Mouse (Mus musculus): ENCODE measurements at regions not wholly inside any gene's neighbourhood (a gene's known extent, or its start where the extent isn't known, plus 50 kb on each side); places are given as distances from the start of the nearest gene placed in this dataset.

DNA sequence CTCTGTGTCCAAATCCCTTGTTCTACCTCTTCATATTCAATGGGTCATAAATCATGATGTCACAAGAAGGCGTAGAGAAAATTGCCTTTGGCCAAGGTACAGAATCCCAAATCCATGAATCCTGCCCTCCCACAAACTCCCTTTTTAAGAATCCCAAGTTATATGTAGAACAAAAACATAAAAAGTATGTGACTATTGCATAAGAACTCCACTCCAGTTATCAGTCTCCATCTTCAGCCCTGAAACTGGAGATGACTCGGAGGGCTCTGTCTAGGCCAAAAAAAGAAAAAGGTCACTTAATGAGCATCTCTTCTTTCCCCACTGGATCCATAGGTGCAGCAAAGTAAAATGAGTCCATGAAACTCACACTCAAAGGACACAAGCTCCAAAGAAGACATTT lies 885.5 kb upstream of the Gm7489 start:
- TF ChIP-seq E2F4 (IDR thresholded peaks at IDR 0.05; ENCODE audit: insufficient read depth) = no peak
- no peak for TF ChIP-seq POLR2AphosphoS2 (IDR thresholded peaks at IDR 0.05; ENCODE audit: insufficient read length, low read depth)
- TF ChIP-seq MAX (IDR thresholded peaks at IDR 0.05; ENCODE audit: low read depth) = no peak
- peak; percentile 96 for TF ChIP-seq CEBPB (IDR thresholded peaks at IDR 0.05; ENCODE audit: insufficient read depth, poor library complexity, severe bottlenecking)
- H3ac ChIP-seq (ENCODE audit: control insufficient read depth, insufficient read length) = no peak overlapping the region
- no peaks in the 10 kb centered on the region for H3K36me3 ChIP-seq (ENCODE audit: control insufficient read depth, insufficient read depth)
- H3K4me3 ChIP-seq = no peak overlapping the region
- no peaks in the 10 kb centered on the region for H3K79me2 ChIP-seq (ENCODE audit: control insufficient read depth, insufficient read depth)
- no peaks in the 10 kb centered on the region for H3K27me3 ChIP-seq (ENCODE audit: control insufficient read depth, insufficient read depth, insufficient read length)
- no peak overlapping the region for H3K4me2 ChIP-seq (ENCODE audit: low read depth)

DNA sequence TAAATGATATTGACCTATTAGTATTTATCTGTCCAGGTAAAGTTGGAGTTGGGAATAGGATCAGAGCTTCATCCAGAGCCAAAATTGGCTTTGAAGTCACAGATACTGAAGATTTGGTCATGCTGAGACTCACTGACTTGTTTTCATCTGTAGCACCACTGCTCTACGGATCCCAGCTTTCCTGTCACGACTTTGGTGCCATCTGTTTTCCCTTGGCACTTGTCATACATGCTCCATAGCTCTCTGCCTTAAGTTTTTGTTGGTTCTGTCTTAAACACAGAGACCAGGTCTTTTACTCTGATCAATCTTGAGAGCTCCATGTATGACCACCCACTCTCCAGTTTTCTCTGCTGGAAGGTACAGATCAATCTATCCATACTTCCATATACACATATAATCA lies 884.9 kb upstream of the Gm7489 start:
- no peak overlapping the region for H3K4me3 ChIP-seq
- no peak overlapping the region for H3K4me2 ChIP-seq (ENCODE audit: low read depth)
- no peaks in the 10 kb centered on the region for H3K79me2 ChIP-seq (ENCODE audit: control insufficient read depth, insufficient read depth)
- H3K36me3 ChIP-seq (ENCODE audit: control insufficient read depth, insufficient read depth) = no peaks in the 10 kb centered on the region
- no peaks in the 10 kb centered on the region for H3K27me3 ChIP-seq (ENCODE audit: control insufficient read depth, insufficient read depth, insufficient read length)
- TF ChIP-seq POLR2AphosphoS2 (IDR thresholded peaks at IDR 0.05; ENCODE audit: insufficient read length, low read depth) (no peak), TCF12 (IDR thresholded peaks at IDR 0.05; ENCODE audit: insufficient read depth, poor library complexity, severe bottlenecking) (no peak), TCF3 (IDR thresholded peaks at IDR 0.05; ENCODE audit: insufficient read length, low read depth) (no peak), MYOG (IDR thresholded peaks at IDR 0.05; ENCODE audit: control insufficient read depth in 1 of 3, insufficient read depth in 1 of 3, insufficient read length in 2 of 3, low read depth in 2 of 3) (no peak), MAX (IDR thresholded peaks at IDR 0.05; ENCODE audit: low read depth) (no peak), REST (IDR thresholded peaks at IDR 0.05; ENCODE audit: insufficient read depth, insufficient read length) (no peak), CEBPB (IDR thresholded peaks at IDR 0.05; ENCODE audit: insufficient read depth, poor library complexity, severe bottlenecking) (no peak), USF1 (IDR thresholded peaks at IDR 0.05; ENCODE audit: low read depth) (no peak), E2F4 (IDR thresholded peaks at IDR 0.05; ENCODE audit: insufficient read depth) (no peak), SRF (IDR thresholded peaks at IDR 0.05; ENCODE audit: control insufficient read depth, insufficient read length, low read depth) (no peak), POLR2A (IDR thresholded peaks at IDR 0.05; ENCODE audit: insufficient read length, low read depth) (no peak), MYOD1 (IDR thresholded peaks at IDR 0.05; ENCODE audit: control insufficient read depth in 1 of 3, insufficient read length in 2 of 3, low read depth in 2 of 3) (no peak)
- no peak overlapping the region for H3ac ChIP-seq (ENCODE audit: control insufficient read depth, insufficient read length)

DNA sequence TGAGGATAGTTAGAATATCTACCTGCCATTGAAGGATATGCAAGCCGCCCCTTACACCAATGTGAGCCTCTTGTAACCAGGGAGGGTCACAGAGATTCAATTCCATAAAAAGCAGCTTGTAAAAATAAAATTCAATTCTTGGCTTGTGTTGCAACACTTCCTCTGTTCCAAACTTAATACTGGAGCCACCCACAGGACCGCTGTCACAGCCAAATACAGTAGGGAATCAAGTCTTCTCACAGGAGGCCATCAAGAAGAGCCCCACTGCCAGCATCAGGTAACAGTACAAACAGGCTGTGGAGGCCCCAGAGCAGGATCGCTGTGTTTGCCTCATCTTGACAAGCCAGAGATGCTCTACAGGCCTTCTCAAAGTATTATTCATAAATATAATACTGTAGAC lies 883.3 kb upstream of the Gm7489 start:
- no peak for TF ChIP-seq MYOD1 (IDR thresholded peaks at IDR 0.05; ENCODE audit: control insufficient read depth in 1 of 3, insufficient read length in 2 of 3, low read depth in 2 of 3)
- peak; percentile 90 for TF ChIP-seq CEBPB (IDR thresholded peaks at IDR 0.05; ENCODE audit: insufficient read depth, poor library complexity, severe bottlenecking)

DNA sequence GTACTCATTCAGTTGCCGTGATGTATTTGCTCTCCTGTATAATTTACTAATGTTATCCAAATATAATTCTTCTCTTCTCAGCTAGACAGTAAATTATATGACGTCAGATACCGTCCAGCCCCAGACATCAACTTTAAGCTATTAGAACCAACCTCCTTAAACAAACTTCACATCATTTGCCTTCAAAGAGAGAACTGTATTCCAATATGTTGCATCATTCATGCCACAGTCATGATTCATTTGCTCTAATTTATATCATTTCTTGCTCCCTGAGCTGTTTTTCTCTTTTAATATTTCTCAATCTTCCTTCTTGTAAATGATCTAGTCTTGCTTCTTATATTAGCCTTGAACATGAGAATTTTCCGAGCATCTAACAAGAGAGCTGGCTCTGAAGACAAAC lies 882.7 kb upstream of the Gm7489 start:
- H3K79me2 ChIP-seq (ENCODE audit: control insufficient read depth, insufficient read depth) = no peaks in the 10 kb centered on the region
- H3ac ChIP-seq (ENCODE audit: control insufficient read depth, insufficient read length) = no peak overlapping the region
- peak overlapping the region; percentile 18 for H3K4me2 ChIP-seq (ENCODE audit: low read depth)
- TF ChIP-seq E2F4 (IDR thresholded peaks at IDR 0.05; ENCODE audit: insufficient read depth) = no peak
- TF ChIP-seq CEBPB (IDR thresholded peaks at IDR 0.05; ENCODE audit: insufficient read depth, poor library complexity, severe bottlenecking) = peak; percentile 96
- H3K36me3 ChIP-seq (ENCODE audit: control insufficient read depth, insufficient read depth) = no peaks in the 10 kb centered on the region
- H3K4me3 ChIP-seq = no peak overlapping the region
- no peaks in the 10 kb centered on the region for H3K27me3 ChIP-seq (ENCODE audit: control insufficient read depth, insufficient read depth, insufficient read length)

More for the DNA sequence above, 883.3 kb upstream of the Gm7489 start:
- Histone ChIP-seq H3ac (ENCODE audit: control insufficient read depth, insufficient read length) (no peak overlapping the region), H3K36me3 (ENCODE audit: control insufficient read depth, insufficient read depth) (no peaks in the 10 kb centered on the region), H3K79me2 (ENCODE audit: control insufficient read depth, insufficient read depth) (no peaks in the 10 kb centered on the region), H3K27me3 (ENCODE audit: control insufficient read depth, insufficient read depth, insufficient read length) (no peaks in the 10 kb centered on the region), H3K4me2 (ENCODE audit: low read depth) (peak overlapping the region; percentile 18), H3K4me3 (no peak overlapping the region)

DNA sequence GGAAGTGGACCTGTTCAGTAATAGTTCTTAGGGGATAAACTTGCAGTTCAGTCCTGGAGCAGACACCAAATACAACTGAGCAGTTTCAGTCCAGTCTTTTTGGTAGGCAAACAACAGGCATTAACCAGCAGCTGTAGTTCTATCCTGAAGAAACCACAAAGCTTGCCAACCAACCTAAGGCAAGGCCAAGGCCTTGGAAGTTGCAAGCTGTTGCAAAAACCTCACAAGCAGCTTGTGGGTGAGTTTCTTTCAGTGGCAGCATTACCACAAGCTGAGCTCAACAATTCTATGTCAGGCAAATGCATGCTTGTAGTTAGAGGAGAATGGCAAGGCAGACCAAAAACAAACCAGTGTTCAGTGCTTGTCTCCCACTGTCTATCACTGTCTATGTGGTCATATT lies 880.6 kb upstream of the Gm7489 start:
- H3ac ChIP-seq (ENCODE audit: control insufficient read depth, insufficient read length) = no peak overlapping the region
- no peaks in the 10 kb centered on the region for H3K36me3 ChIP-seq (ENCODE audit: control insufficient read depth, insufficient read depth)
- TF ChIP-seq MYOG (IDR thresholded peaks at IDR 0.05; ENCODE audit: control insufficient read depth in 1 of 3, insufficient read depth in 1 of 3, insufficient read length in 2 of 3, low read depth in 2 of 3) = peak in 2 of 3 experiments; percentile 13 to 18
- TF ChIP-seq CEBPB (IDR thresholded peaks at IDR 0.05; ENCODE audit: insufficient read depth, poor library complexity, severe bottlenecking) = peak; percentile 96
- TF ChIP-seq SRF (IDR thresholded peaks at IDR 0.05; ENCODE audit: control insufficient read depth, insufficient read length, low read depth) = no peak
- no peak overlapping the region for H3K4me2 ChIP-seq (ENCODE audit: low read depth)
- H3K27me3 ChIP-seq (ENCODE audit: control insufficient read depth, insufficient read depth, insufficient read length) = no peaks in the 10 kb centered on the region
- H3K79me2 ChIP-seq (ENCODE audit: control insufficient read depth, insufficient read depth) = no peaks in the 10 kb centered on the region
- no peak overlapping the region for H3K4me3 ChIP-seq

DNA sequence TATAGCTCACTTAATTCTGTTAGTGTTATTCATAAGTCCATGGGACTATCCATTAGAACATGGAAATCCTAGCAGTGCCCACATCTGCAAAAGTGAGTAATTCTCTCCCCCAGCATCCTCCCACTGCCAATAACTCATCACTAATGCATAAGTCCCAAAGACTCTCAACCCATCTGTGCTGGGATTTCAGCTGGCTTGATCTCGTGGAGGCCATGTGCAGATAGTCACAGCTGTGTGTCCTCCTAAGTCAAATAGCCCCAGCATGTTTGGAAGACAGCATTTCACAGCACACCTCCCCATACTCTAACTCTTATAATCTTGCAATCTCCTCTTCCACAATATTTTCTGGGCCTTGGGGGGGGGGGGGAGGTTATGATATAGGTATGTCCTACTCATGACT lies 877.9 kb upstream of the Gm7489 start:
- no peak overlapping the region for H3K4me2 ChIP-seq (ENCODE audit: low read depth)
- no peak overlapping the region for H3K4me3 ChIP-seq
- H3K36me3 ChIP-seq (ENCODE audit: control insufficient read depth, insufficient read depth) = no peaks in the 10 kb centered on the region
- H3K79me2 ChIP-seq (ENCODE audit: control insufficient read depth, insufficient read depth) = no peaks in the 10 kb centered on the region
- no peak for TF ChIP-seq TCF12 (IDR thresholded peaks at IDR 0.05; ENCODE audit: insufficient read depth, poor library complexity, severe bottlenecking)
- no peak for TF ChIP-seq POLR2A (IDR thresholded peaks at IDR 0.05; ENCODE audit: insufficient read length, low read depth)
- TF ChIP-seq USF1 (IDR thresholded peaks at IDR 0.05; ENCODE audit: low read depth) = no peak
- no peak for TF ChIP-seq CEBPB (IDR thresholded peaks at IDR 0.05; ENCODE audit: insufficient read depth, poor library complexity, severe bottlenecking)
- no peak for TF ChIP-seq SRF (IDR thresholded peaks at IDR 0.05; ENCODE audit: control insufficient read depth, insufficient read length, low read depth)
- H3K27me3 ChIP-seq (ENCODE audit: control insufficient read depth, insufficient read depth, insufficient read length) = no peaks in the 10 kb centered on the region
- no peak overlapping the region for H3ac ChIP-seq (ENCODE audit: control insufficient read depth, insufficient read length)
